Mouse (Mus musculus) inflammation-experienced regulatory T-cells, adult 16 weeks (primary cell): ENCODE measurements around the gene Sptlc2. TPM values are rescaled to one million over a fixed set of nuclear protein-coding genes. Genes with fewer than 3 reads are reported as not detected.

ENCODE experiments used
- polyA plus RNA-seq: library from polyadenylated mRNA; unstranded; fragments of 100-300 nt; shearing (Covaris generic); gene quantifications from one replicate; pipeline ENCODE4 v1.2.1, GENCODE M21; 2017

The Sptlc2 gene
- 133 TPM for polyA plus RNA-seq

DNA sequence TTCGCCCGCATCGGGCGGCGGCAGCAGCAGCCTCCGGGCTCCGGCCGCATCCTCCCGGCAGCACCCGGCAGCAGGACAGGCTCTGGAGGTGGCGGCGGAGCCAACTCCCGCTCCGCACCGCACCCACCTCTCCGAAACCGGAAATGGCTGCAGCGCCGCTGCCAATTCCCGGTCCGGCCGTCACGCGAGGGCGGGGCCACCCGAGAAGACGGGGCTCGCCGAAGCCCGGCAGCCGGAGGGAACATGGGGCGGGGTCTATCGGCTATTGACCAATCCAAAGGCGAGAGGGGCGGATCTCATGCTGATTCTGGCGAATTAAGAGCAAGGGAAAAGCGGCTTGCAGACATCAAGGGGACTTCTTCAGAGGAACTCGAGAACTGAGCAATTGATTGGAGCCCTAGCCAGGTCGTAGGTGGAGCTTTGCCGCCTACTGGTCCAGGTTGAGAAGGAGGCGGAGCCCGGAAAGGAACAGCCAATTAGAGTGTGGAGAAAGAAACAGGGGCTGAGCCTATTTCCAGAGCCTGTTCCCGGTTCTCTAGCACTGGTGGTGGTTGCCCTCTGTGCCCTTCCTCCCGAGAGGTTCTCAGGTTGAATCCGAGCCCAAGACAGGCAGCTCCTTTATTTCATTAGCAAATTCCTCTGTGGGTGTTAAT, at the start of gene Sptlc2:
Sptlc2 (minus strand) TSS at position 234 of the 653 bp plus-strand sequence.

DNA sequence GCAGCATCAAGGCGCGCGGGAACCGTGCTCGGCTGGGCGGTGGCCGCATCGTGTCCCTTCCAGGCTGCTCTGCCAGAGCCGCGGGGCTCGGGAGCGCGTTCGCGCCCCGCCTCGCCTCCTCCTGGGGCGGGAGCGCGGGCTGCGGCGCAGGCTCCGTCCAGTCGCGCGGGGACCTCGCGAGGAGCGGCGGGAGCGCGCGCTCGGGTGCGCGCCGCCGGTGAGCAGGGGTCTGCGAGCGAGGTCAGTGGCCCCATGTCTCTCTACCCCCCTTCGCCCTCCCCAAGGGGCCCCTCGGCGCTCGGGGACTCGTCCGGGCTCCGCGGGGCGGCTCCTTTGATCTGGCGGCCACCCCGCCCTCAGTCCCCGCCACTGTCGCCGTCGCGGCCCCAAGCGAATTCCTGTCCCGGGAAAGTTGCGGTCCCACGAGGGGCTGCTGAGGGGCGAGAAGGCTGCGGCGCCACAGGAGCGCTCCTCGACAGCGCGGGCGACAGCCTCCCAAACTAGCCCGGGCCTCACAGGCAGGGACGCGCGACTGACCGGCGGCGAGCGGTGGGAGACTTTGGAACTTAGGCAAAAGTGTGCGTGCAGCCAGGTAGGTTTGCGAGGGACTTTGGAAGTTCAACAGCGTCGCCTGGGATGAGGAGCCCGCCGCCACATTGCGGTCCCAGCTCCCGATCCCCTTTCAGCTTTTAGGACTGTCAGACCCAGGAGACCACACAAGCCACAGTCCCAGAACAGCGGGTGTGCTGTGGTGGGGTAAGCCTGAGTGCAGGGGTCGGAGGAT, 88.3 kb downstream of the Sptlc2 start, which contains the start of gene Ism2:
Ism2 (minus strand) TSS at position 49 of the 784 bp plus-strand sequence.

DNA sequence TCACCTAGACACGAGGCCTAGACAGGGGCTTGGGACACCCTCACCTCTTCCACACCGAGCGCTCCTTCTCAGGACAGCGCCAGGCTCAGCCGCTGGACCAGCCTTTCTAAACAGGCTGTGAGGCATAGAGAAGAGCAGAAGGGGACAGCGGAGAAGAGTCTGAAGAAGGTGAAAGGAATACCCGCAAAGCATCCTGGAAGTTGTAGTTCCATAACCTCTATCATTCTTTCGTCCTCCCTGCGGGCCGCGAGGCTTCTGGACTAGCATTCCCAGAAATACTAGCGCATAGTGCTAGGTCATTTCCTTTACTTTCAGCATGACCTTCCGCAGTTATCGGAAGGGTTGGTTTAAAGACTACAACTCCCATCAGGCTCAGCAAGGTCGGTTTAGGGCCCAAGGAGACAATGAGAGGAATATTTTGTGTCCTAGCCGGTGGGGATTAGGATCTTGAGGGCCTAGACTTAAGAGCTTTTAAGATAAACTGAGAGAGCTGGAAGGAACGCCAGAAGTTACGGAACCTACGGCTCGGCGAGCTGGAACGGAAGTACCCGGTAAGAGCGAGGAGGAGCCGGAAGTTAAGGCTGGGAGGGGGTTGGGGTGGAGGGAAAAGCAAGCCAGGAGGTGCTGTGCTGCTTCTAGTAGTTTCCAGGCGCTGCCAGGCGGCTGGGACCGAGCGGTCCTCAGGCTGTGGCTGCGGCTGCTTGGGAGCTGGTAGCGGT, 121.9 kb downstream of the Sptlc2 start, which contains the start of the genes Vipas39 and Ahsa1:
Vipas39 (minus strand) TSS at position 149 of the 719 bp plus-strand sequence.
Ahsa1 (plus strand) TSS at position 372 of the 719 bp plus-strand sequence.

Other genes with a start within 250 kb of the Sptlc2 start
- gene Gstz1, start 241.2 kb downstream of the Sptlc2 start, polyA plus RNA-seq = 14.0 TPM
- 6.8 TPM for gene Pomt2, start 240.4 kb downstream of the Sptlc2 start, polyA plus RNA-seq
- 3.3 TPM for gene Samd15, start 188.6 kb downstream of the Sptlc2 start, polyA plus RNA-seq
- 7.9 TPM for gene Tmed8, start 187.9 kb downstream of the Sptlc2 start, polyA plus RNA-seq
- 1.3 TPM for gene Noxred1, start 149.6 kb downstream of the Sptlc2 start, polyA plus RNA-seq
- 43.5 TPM for gene Vipas39, start 122.1 kb downstream of the Sptlc2 start, polyA plus RNA-seq
- 183 TPM for gene Ahsa1, start 121.9 kb downstream of the Sptlc2 start, polyA plus RNA-seq
- gene Ism2, start 88.7 kb downstream of the Sptlc2 start, polyA plus RNA-seq = not detected
- gene Slirp, start 55.5 kb upstream of the Sptlc2 start, polyA plus RNA-seq = 78.4 TPM
- 84.3 TPM for gene Alkbh1, start 55.7 kb upstream of the Sptlc2 start, polyA plus RNA-seq
- 215 TPM for gene Snw1, start 83.9 kb upstream of the Sptlc2 start, polyA plus RNA-seq
- gene Gm5788, start 106.4 kb upstream of the Sptlc2 start, polyA plus RNA-seq = not detected
- gene Gm8300, start 126.0 kb upstream of the Sptlc2 start, polyA plus RNA-seq = not detected
- gene Oog1, start 214.3 kb upstream of the Sptlc2 start, polyA plus RNA-seq = not detected
- gene Gm4027, start 230.5 kb upstream of the Sptlc2 start, polyA plus RNA-seq = not detected